Mouse (Mus musculus): Measurements from ENCODE around the gene Trp53. TPM values are rescaled to one million over a fixed set of nuclear protein-coding genes. Genes with fewer than 3 reads are reported as not detected.

Gene Trp53
- total and polyA plus RNA-seq, 3 experiments = 76.4 to 212 TPM; not detected in 1

DNA sequence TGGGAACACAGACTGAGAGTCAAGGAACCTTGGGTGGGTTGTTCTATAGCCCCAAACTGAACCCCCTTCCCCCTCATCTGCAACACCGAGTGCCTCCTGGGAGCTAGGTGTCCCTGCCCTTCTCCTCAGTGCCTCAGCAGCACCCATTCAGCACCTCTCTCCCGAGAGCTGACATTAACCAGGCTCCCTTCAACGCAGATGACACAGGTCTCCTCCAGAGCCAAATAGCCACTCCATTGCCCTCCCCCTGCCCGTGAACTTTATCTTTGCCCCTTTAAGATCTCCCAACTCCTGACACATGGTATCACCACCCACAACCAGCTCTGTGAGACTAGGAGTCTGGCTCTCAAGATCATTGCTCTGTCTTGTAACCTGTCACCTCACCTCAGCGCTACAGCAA is 21.0 kb upstream of the Trp53 start:
- Histone ChIP-seq H3K9me3 (replicated peaks; ENCODE audit: insufficient read depth, low read length) (no peaks in the 10 kb centered on the region), H3K79me2 (ENCODE audit: control insufficient read depth, insufficient read depth, low read length, poor library complexity) (no peaks in the 10 kb centered on the region), H3K36me3 (ENCODE audit: control insufficient read depth in 1 of 2, insufficient read depth in 2 of 2, low read length in 2 of 2) (peaks cover 0 to 4% of the 10 kb centered on the region in 2 experiments; a peak in 2 of 4 replicates), H3K4me1 (ENCODE audit: control insufficient read depth in 1 of 2, insufficient read depth in 2 of 2, low read length in 2 of 2) (no peaks in the 10 kb centered on the region), H3K9ac (ENCODE audit: control insufficient read depth, low read depth, low read length, poor library complexity, severe bottlenecking) (no peak overlapping the region), H3K27me3 (ENCODE audit: control insufficient read depth in 1 of 2, insufficient read depth in 2 of 2, low read length in 2 of 2) (no peaks in the 10 kb centered on the region), H3K27ac (ENCODE audit: control insufficient read depth, low read depth, low read length) (no peak overlapping the region), H3K4me3 (ENCODE audit: control insufficient read depth in 1 of 2, insufficient read depth in 1 of 2, low read depth in 2 of 2, low read length in 2 of 2) (no peak overlapping the region)
- DNase-seq (ENCODE audit: low read depth, low spot score) = no peak
- TF ChIP-seq SIN3A (IDR thresholded peaks at IDR 0.05; ENCODE audit: low read length) (no peak), HCFC1 (IDR thresholded peaks at IDR 0.05; ENCODE audit: low read depth, low read length) (no peak), TCF12 (IDR thresholded peaks at IDR 0.05; ENCODE audit: low read depth, low read length) (no peak), KAT2A (conservative IDR thresholded peaks at IDR 0.05; ENCODE audit: low read depth, low read length) (no peak), JUND (IDR thresholded peaks at IDR 0.05; ENCODE audit: low read depth, low read length) (no peak), GABPA (IDR thresholded peaks at IDR 0.05; ENCODE audit: low read depth, low read length) (no peak), USF2 (IDR thresholded peaks at IDR 0.05; ENCODE audit: borderline replicate concordance in 1 of 2, insufficient read depth in 1 of 2, low read depth in 1 of 2, low read length in 2 of 2) (no peak), MAFK (IDR thresholded peaks at IDR 0.05; ENCODE audit: borderline replicate concordance, low read depth, low read length) (no peak), ZC3H11A (IDR thresholded peaks at IDR 0.05; ENCODE audit: low read depth, low read length) (no peak), EP300 (IDR thresholded peaks at IDR 0.05; ENCODE audit: low read depth in 1 of 2, low read length in 2 of 2) (no peak), MEF2A (IDR thresholded peaks at IDR 0.05; ENCODE audit: extremely low read depth, insufficient replicate concordance, low read depth, low read length, poor library complexity, severe bottlenecking) (no peak), RAD21 (IDR thresholded peaks at IDR 0.05; ENCODE audit: low read depth, low read length) (no peak), ETS1 (IDR thresholded peaks at IDR 0.05; ENCODE audit: low read depth, low read length) (no peak), CHD2 (IDR thresholded peaks at IDR 0.05; ENCODE audit: low read length) (no peak), MYC (IDR thresholded peaks at IDR 0.05; ENCODE audit: low read depth, low read length) (no peak), POLR2AphosphoS2 (IDR thresholded peaks at IDR 0.05; ENCODE audit: low read length) (no peak), NRF1 (IDR thresholded peaks at IDR 0.05; ENCODE audit: insufficient read depth, low read depth, low read length, poor library complexity, severe bottlenecking) (no peak)

DNA sequence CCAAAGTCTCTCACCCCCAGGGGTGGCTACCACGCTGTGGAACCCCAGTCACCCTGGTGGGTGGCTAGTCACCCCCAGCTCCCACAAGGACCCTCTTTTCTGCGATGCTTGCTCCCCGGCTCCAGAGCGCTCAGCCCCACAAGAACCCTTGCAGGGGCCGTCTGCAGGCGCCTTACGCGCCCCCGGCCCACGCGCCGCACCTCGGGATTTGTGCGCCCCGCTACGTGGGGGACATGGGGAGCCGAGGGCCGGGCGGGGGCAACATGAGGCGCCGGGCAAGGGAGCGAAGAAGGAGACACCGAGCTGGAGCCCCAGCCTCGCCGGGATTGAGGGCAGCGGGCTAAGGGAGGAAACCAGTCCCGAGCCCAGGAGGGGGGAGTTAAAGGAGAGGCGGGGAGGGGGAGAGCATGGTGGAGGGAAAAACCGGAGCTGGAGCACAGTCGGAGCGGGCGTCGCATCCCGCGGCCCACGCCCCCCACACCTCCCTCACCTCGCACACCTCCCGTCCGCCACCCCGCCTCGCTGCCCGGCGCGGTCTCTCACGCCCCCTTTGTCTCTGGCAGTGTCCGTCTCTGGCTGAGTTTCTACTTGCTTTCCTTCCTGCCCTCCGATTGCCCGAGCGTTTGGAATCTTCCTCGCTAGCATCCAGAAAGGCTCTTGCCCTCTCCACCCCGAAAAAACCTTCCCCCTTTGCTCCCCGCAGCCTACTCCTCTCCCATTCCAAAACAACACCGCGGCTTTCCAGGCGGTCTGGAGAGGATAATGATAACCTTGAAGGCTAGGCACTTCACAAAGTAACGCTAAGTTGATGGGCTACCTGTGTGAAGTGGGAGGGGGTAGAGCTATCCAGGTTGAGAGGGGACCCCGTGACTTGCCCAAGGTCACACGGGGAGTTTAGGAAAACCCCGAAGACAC is 20.1 kb upstream of the Trp53 start, which contains the start of gene Efnb3:
Gene Efnb3, minus strand, starts transcription at position 355 of the 915 bp plus-strand sequence.
- H3K36me3 ChIP-seq (ENCODE audit: control insufficient read depth in 1 of 2, insufficient read depth in 2 of 2, low read length in 2 of 2) = peaks cover 0 to 4% of the 10 kb centered on the region in 2 experiments; a peak in 2 of 4 replicates
- H3K79me2 ChIP-seq (ENCODE audit: control insufficient read depth, insufficient read depth, low read length, poor library complexity) = no peaks in the 10 kb centered on the region
- no peak for DNase-seq (ENCODE audit: low read depth, low spot score)
- H3K27me3 ChIP-seq (ENCODE audit: control insufficient read depth in 1 of 2, insufficient read depth in 2 of 2, low read length in 2 of 2) = no peaks in the 10 kb centered on the region
- no peak within 1 kb of the TSS for H3K27ac ChIP-seq (ENCODE audit: control insufficient read depth, low read depth, low read length)
- no peak within 1 kb of the TSS for H3K9ac ChIP-seq (ENCODE audit: control insufficient read depth, low read depth, low read length, poor library complexity, severe bottlenecking)
- no peaks in the 10 kb centered on the region for H3K9me3 ChIP-seq (replicated peaks; ENCODE audit: insufficient read depth, low read length)
- H3K4me3 ChIP-seq (ENCODE audit: control insufficient read depth in 1 of 2, insufficient read depth in 1 of 2, low read depth in 2 of 2, low read length in 2 of 2) = no peak within 1 kb of the TSS
- no peaks in the 10 kb centered on the region for H3K4me1 ChIP-seq (ENCODE audit: control insufficient read depth in 1 of 2, insufficient read depth in 2 of 2, low read length in 2 of 2)
- TF ChIP-seq ELF1 (IDR thresholded peaks at IDR 0.05; ENCODE audit: low read depth, low read length) (no peak), MXI1 (IDR thresholded peaks at IDR 0.05; ENCODE audit: low read depth, low read length) (no peak), CHD2 (IDR thresholded peaks at IDR 0.05; ENCODE audit: low read length) (no peak), MAZ (IDR thresholded peaks at IDR 0.05; ENCODE audit: low read depth, low read length) (no peak), NRF1 (IDR thresholded peaks at IDR 0.05; ENCODE audit: insufficient read depth, low read depth, low read length, poor library complexity, severe bottlenecking) (no peak), JUND (IDR thresholded peaks at IDR 0.05; ENCODE audit: low read depth, low read length) (no peak), RCOR1 (IDR thresholded peaks at IDR 0.05; ENCODE audit: low read depth, low read length) (no peak), ZMIZ1 (IDR thresholded peaks at IDR 0.05; ENCODE audit: low read depth, low read length) (no peak), MAFK (IDR thresholded peaks at IDR 0.05; ENCODE audit: borderline replicate concordance, low read depth, low read length) (no peak), UBTF (IDR thresholded peaks at IDR 0.05; ENCODE audit: borderline replicate concordance, insufficient read depth, low read depth, low read length) (no peak), ZC3H11A (IDR thresholded peaks at IDR 0.05; ENCODE audit: low read depth, low read length) (no peak), TCF12 (IDR thresholded peaks at IDR 0.05; ENCODE audit: low read depth, low read length) (no peak), CTCF (IDR thresholded peaks at IDR 0.05 in 2 of 3, conservative IDR thresholded peaks at IDR 0.05 in 1 of 3; ENCODE audit: control insufficient read depth in 1 of 3, insufficient read depth in 1 of 3, low read depth in 2 of 3, low read length in 3 of 3, poor library complexity in 1 of 3, severe bottlenecking in 1 of 3) (no peak), SMC3 (IDR thresholded peaks at IDR 0.05; ENCODE audit: low read depth, low read length) (no peak), ETS1 (IDR thresholded peaks at IDR 0.05; ENCODE audit: low read depth, low read length) (no peak), POLR2AphosphoS5 (IDR thresholded peaks at IDR 0.05; ENCODE audit: borderline replicate concordance, low read depth, low read length) (no peak), POLR2A (IDR thresholded peaks at IDR 0.05; ENCODE audit: control insufficient read depth in 1 of 2, insufficient read depth in 1 of 2, low read depth in 1 of 2, low read length in 2 of 2, poor library complexity in 1 of 2) (no peak), E2F4 (IDR thresholded peaks at IDR 0.05; ENCODE audit: borderline replicate concordance, low read depth, low read length) (no peak)

Measured in MEL (cell line).